10 mouse cellular contexts compared by ENCODE assay signal in genomic region chr3:108567990-108568877, GRCm38 (mm10). TPM values are rescaled to one million over a fixed set of nuclear protein-coding genes. Genes with fewer than 3 reads are reported as not detected.
DNase-seq lines count a peak whose midpoint lies in the region; ATAC-seq lines count a peak whose summit lies in the region.
"Had no signal": no experiment of that assay in that cellular context is flagged by ENCODE, and none has a peak within 500 bp of the region (broad histone marks: within the 10 kb centered on the region; RNA-seq: fewer than 3 reads in every experiment).

No protein-coding gene starts in this region.

- no peak overlapping the region for H3K4me2 ChIP-seq in neural tube, embryonic 14.5 days (ENCODE audit: low read depth, low read length)
- H3K4me2 ChIP-seq: heart, embryonic 13.5 days had no signal

- DNase-seq in retina, postnatal 1 day = peak; percentile 29
- DNase-seq in retina, embryonic 14.5 days (ENCODE audit: low spot score) = no peak
- peak; percentile 59 for DNase-seq in fibroblast of lung, adult 2 months (ENCODE audit: low read depth)
- DNase-seq in left cerebral cortex, postnatal 14 days (ENCODE audit: low spot score in 2 of 2) = peak; percentile 26 to 66
- DNase-seq in heart, postnatal 4 days = no peak
- no peak for DNase-seq in ovary, postnatal 10 days (ENCODE audit: low spot score)

- H3K27ac ChIP-seq in neural tube, embryonic 14.5 days (ENCODE audit: low read depth, low read length) = 0 out of 2 replicates have a peak overlapping the region, but pooled peaks have one; percentile 35
- H3K27ac ChIP-seq: heart, embryonic 13.5 days had no signal

- no peak overlapping the region for H3K9ac ChIP-seq in neural tube, embryonic 14.5 days (replicated peaks; ENCODE audit: low read depth, low read length)
- H3K9ac ChIP-seq: heart, embryonic 13.5 days had no signal

- no peaks in the 10 kb centered on the region for H3K9me3 ChIP-seq in neural tube, embryonic 14.5 days (ENCODE audit: control insufficient read depth, low read length)
- H3K9me3 ChIP-seq: heart, embryonic 13.5 days had no signal

- H3K27me3 ChIP-seq in neural tube, embryonic 14.5 days (ENCODE audit: control insufficient read depth, insufficient read depth, low read length) = no peaks in the 10 kb centered on the region

- H3K36me3 ChIP-seq in neural tube, embryonic 14.5 days (ENCODE audit: control insufficient read depth, insufficient read depth, low read length) = no peaks in the 10 kb centered on the region
- H3K36me3 ChIP-seq: heart, embryonic 13.5 days had no signal

- ATAC-seq in neural tube, embryonic 14.5 days (ENCODE audit: low read depth) = no peak
- no peak for ATAC-seq in erythroid progenitor cell, adult 5-6 weeks (replicated peaks; ENCODE audit: low FRiP score, poor library complexity, severe bottlenecking)

- H3K4me1 ChIP-seq in neural tube, embryonic 14.5 days (ENCODE audit: control insufficient read depth, insufficient read depth, low read length) = peaks cover 10% of the 10 kb centered on the region

- no peak overlapping the region for H3K4me3 ChIP-seq in neural tube, embryonic 14.5 days (ENCODE audit: low read depth, low read length)
- H3K4me3 ChIP-seq: heart, embryonic 13.5 days had no signal

- intact Hi-C loops in left cerebral cortex, postnatal 14 days (cut with DNase I) = no loop called here

- 12% methylated on average over 15 of the region's 15 CpGs for WGBS in neural tube, embryonic 14.5 days

RNA-seq across cellular contexts. Expression of gene Taf13, which starts 3.3 kb away (rescaled TPM):
- 10 to 100 TPM; 30.2 to 36.0 TPM for total RNA-seq in left cerebral cortex, postnatal 14 days (2021)
- 42.0 and 56.9 TPM in 2 replicates for polyA plus RNA-seq in neural tube, embryonic 14.5 days (2014; fragmentation: Nextera tagmentation; extraction: Ambion mirVana)
- 10 to 100 TPM; 15.1 to 17.0 TPM for total RNA-seq in heart, postnatal 4 days (2021)
- total RNA-seq in erythroid progenitor cell, adult 5-6 weeks (2015; ENCODE audit: low replicate concordance) = 1.7 and 7.6 TPM in 2 replicates
- 4.1 and 5.1 TPM in 2 replicates for total RNA-seq in erythroid progenitor cell, adult 5-6 weeks (2017; ENCODE audit: low replicate concordance)

RNA-seq across cellular contexts. Expression of gene Tmem167b, which starts 6.0 kb away (rescaled TPM):
- 10 to 100 TPM; 36.3 to 39.0 TPM for total RNA-seq in left cerebral cortex, postnatal 14 days (2021)
- 47.1 and 57.8 TPM in 2 replicates for polyA plus RNA-seq in neural tube, embryonic 14.5 days (2014; fragmentation: Nextera tagmentation; extraction: Ambion mirVana)
- 10 to 100 TPM; 32.4 to 34.7 TPM for total RNA-seq in heart, postnatal 4 days (2021)
- 9.7 and 13.0 TPM in 2 replicates for total RNA-seq in erythroid progenitor cell, adult 5-6 weeks (2015; ENCODE audit: low replicate concordance)
- total RNA-seq in erythroid progenitor cell, adult 5-6 weeks (2017; ENCODE audit: low replicate concordance) = 27.0 and 27.8 TPM in 2 replicates

RNA-seq across cellular contexts. Expression of gene Wdr47, which starts 22.8 kb away (rescaled TPM):
- total RNA-seq in left cerebral cortex, postnatal 14 days (2021) = 100 to 1,000 TPM; 131 to 147 TPM
- 113 and 114 TPM in 2 replicates for polyA plus RNA-seq in neural tube, embryonic 14.5 days (2014; fragmentation: Nextera tagmentation; extraction: Ambion mirVana)
- 1 to 10 TPM; 9.1 to 9.2 TPM for total RNA-seq in heart, postnatal 4 days (2021)
- total RNA-seq in erythroid progenitor cell, adult 5-6 weeks (2015; ENCODE audit: low replicate concordance) = 1.3 and 2.9 TPM in 2 replicates
- total RNA-seq in erythroid progenitor cell, adult 5-6 weeks (2017; ENCODE audit: low replicate concordance) = 2.7 TPM in 1 of 2 replicates, not detected in the other

RNA-seq across cellular contexts. Expression of gene 5330417C22Rik, which starts 31.9 kb away (rescaled TPM):
- 10 to 100 TPM; 26.9 to 31.9 TPM for total RNA-seq in left cerebral cortex, postnatal 14 days (2021)
- 13.9 and 22.1 TPM in 2 replicates for polyA plus RNA-seq in neural tube, embryonic 14.5 days (2014; fragmentation: Nextera tagmentation; extraction: Ambion mirVana)
- under 1 TPM; 0.21 to 0.29 TPM for total RNA-seq in heart, postnatal 4 days (2021)
- total RNA-seq in erythroid progenitor cell, adult 5-6 weeks (2015; ENCODE audit: low replicate concordance) = not detected in 2 replicates
- not detected in 2 replicates for total RNA-seq in erythroid progenitor cell, adult 5-6 weeks (2017; ENCODE audit: low replicate concordance)

RNA-seq across cellular contexts. Expression of gene 1700013F07Rik, which starts 34.3 kb away (rescaled TPM):
- 1 to 10 TPM; 1.4 to 1.8 TPM for total RNA-seq in left cerebral cortex, postnatal 14 days (2021)
- polyA plus RNA-seq in neural tube, embryonic 14.5 days (2014; fragmentation: Nextera tagmentation; extraction: Ambion mirVana) = 1.8 TPM in 1 of 2 replicates, not detected in the other
- not detected for total RNA-seq in heart, postnatal 4 days (2021)
- total RNA-seq in erythroid progenitor cell, adult 5-6 weeks (2015; ENCODE audit: low replicate concordance) = not detected in 2 replicates
- total RNA-seq in erythroid progenitor cell, adult 5-6 weeks (2017; ENCODE audit: low replicate concordance) = not detected in 2 replicates
- polyA plus RNA-seq: heart, embryonic 13.5 days; stomach, embryonic 16.5 days had no signal

Comparison
In these comparisons a context has a peak if more than half of its experiments do, and no peak if none do; other contexts are left out.
1. DNase-seq: peak in retina, postnatal 1 day (single experiment), fibroblast of lung, adult 2 months (single experiment) and left cerebral cortex, postnatal 14 days (2 of 2); none in retina, embryonic 14.5 days (single experiment), heart, postnatal 4 days (single experiment) and ovary, postnatal 10 days (single experiment).
2. RNA of gene Wdr47, which starts 22.8 kb away (total RNA-seq): 131 to 147 TPM in left cerebral cortex, postnatal 14 days; 9.1 to 9.2 TPM in heart, postnatal 4 days and 1.3 to 2.9 TPM in erythroid progenitor cell, adult 5-6 weeks; every median in the first group is over 10 times any median in the second.